Mouse (Mus musculus) heart, embryonic 11.5 days (tissue): ENCODE results near the gene Ttc7. TPM values are rescaled to one million over a fixed set of nuclear protein-coding genes. Genes with fewer than 3 reads are reported as not detected.
"Not testable (repeated sequence)": the region's sequence is repeated elsewhere in the genome, so short reads cannot be mapped to it uniquely, and the experiment has no call there.

ENCODE experiments used
- ATAC-seq: fragments of 200-750 bp; cut with Nextera tagmentation; replicated peaks from 2 replicates; pipeline ENCODE4 v1.8.0; 2017; ENCODE audit warnings: moderate library complexity; ENCODE audit not compliant: insufficient number of reproducible peaks, low FRiP score, low TSS enrichment
- H3K27ac ChIP-seq: fragments of 300-500 bp; sonication (generic); 2 replicates; pipeline ENCODE4 v1.5.1; 2014; ENCODE audit warnings: mild to moderate bottlenecking, low read depth, low read length
- H3K27me3 ChIP-seq: fragments of 300-500 bp; sonication (generic); 2 replicates; pipeline ENCODE4 v1.6.1; 2014; ENCODE audit warnings: mild to moderate bottlenecking, low read length, mixed read lengths; ENCODE audit not compliant: control insufficient read depth, insufficient read depth
- H3K36me3 ChIP-seq: fragments of 300-500 bp; sonication (generic); 2 replicates; pipeline ENCODE4 v1.6.1; 2014; ENCODE audit warnings: mild to moderate bottlenecking, low read length, moderate library complexity, mixed read lengths; ENCODE audit not compliant: control insufficient read depth, insufficient read depth
- H3K4me1 ChIP-seq: fragments of 300-500 bp; sonication (generic); 2 replicates; pipeline ENCODE4 v1.6.1; 2014; ENCODE audit warnings: low read length; ENCODE audit not compliant: control insufficient read depth, insufficient read depth
- H3K4me2 ChIP-seq: fragments of 300-500 bp; sonication (generic); 2 replicates; pipeline ENCODE4 v1.6.1; 2014; ENCODE audit warnings: mild to moderate bottlenecking, moderate library complexity
- H3K4me3 ChIP-seq: fragments of 300-500 bp; sonication (generic); 2 replicates; pipeline ENCODE4 v1.5.1; 2014; ENCODE audit warnings: low read depth, low read length
- H3K9ac ChIP-seq: fragments of 300-500 bp; sonication (generic); 2 replicates; pipeline ENCODE4 v1.6.1; 2014; ENCODE audit warnings: mild to moderate bottlenecking, low read depth, low read length, moderate library complexity
- H3K9me3 ChIP-seq: fragments of 300-500 bp; sonication (generic); replicated peaks from 2 replicates; pipeline ENCODE4 v1.6.1; 2016; ENCODE audit warnings: low read length; ENCODE audit not compliant: control insufficient read depth
- WGBS: fragments of 180-500 bp; shearing (Covaris S2); extraction: QIAGEN DNeasy Blood & Tissue Kit; methylation state at CpG from one replicate; pipeline ENCODE4 v1.1.7; 2014; ENCODE audit not compliant: insufficient replicate concordance; 5-methylcytosine and 5-hydroxymethylcytosine counted together
- polyA plus RNA-seq: library from polyadenylated mRNA; unstranded; fragments of >200 nt; fragmentation: Nextera tagmentation; extraction: Ambion mirVana; gene quantifications from 2 replicates; pipeline ENCODE4 v1.2.1, GENCODE M21; 2014

The Ttc7 gene
- polyA plus RNA-seq, 1 experiment from 2014 or later = 1.9 TPM

- 76% methylated on average over 5 of the region's 5 CpGs for WGBS
- no peak overlapping the region for H3K4me3 ChIP-seq
These were observed 9.1 kb downstream of the Ttc7 start for GRCm38 (mm10) chr17:87291782-87292181.

GRCm38 (mm10) chr17:87293125-87293524 lies 10.4 kb downstream of the Ttc7 start:
- 0 out of 2 replicates have a peak, but pooled peaks cover 4% of the 10 kb centered on the region for H3K4me1 ChIP-seq
- no peak overlapping the region for H3K4me2 ChIP-seq
- WGBS = 76% methylated on average over 5 of the region's 5 CpGs
- ATAC-seq = no peak
- peaks cover 18% of the 10 kb centered on the region for H3K27me3 ChIP-seq
- no peak overlapping the region for H3K27ac ChIP-seq
- no peak overlapping the region for H3K4me3 ChIP-seq
- H3K36me3 ChIP-seq = no peaks in the 10 kb centered on the region
- H3K9ac ChIP-seq = no peak overlapping the region
- no peaks in the 10 kb centered on the region for H3K9me3 ChIP-seq

More at GRCm38 (mm10) chr17:87291782-87292181, 9.1 kb downstream of the Ttc7 start:
- no peak overlapping the region for H3K9ac ChIP-seq
- ATAC-seq = no peak
- H3K36me3 ChIP-seq = no peaks in the 10 kb centered on the region
- no peak overlapping the region for H3K4me2 ChIP-seq
- no peak overlapping the region for H3K27ac ChIP-seq
- 0 out of 2 replicates have a peak, but pooled peaks cover 5% of the 10 kb centered on the region for H3K4me1 ChIP-seq
- no peaks in the 10 kb centered on the region for H3K9me3 ChIP-seq
- H3K27me3 ChIP-seq = peaks cover 31% of the 10 kb centered on the region

DNA sequence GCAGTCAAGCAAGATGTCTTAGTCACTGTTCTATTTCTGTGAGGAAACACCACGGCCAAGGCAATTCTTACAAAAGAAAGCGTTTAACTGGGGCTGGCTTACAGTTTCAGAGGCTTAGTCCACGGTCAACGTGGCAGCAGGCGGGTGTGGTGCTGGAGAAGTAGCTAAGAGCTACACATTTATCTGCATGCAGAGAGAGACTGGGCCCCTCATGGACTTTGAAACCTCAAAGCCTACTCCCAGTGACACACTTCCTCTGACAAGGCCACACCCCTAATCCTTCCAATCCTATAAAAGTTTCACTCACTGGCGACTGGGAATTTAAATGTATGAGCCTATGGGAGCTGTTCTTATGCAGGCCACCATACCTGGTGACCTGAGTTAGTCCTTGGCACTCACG lies 13.1 kb downstream of the Ttc7 start:
- Histone ChIP-seq H3K9me3 (no peaks in the 10 kb centered on the region), H3K27me3 (0 out of 2 replicates have a peak, but pooled peaks cover 3% of the 10 kb centered on the region)
- ATAC-seq = no peak

DNA sequence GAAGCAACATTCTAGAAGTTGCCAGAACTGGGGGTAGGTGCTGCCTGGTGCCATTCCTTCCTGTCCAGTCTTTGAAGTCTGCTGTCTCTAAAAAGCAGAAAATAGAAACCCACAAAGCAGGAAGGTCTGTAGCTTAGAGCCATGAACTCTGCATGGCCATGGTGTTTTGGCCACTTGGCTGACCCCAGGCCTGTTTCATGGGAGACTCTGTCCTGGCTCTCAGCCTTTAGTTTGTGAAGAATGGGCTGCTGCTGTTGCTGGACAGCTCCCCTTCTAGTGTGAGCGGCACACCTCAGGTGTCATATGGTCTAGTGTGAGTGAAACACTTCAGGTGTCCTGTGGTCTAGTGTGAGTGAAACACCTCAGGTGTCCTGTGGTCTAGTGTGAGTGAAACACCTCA lies 14.0 kb downstream of the Ttc7 start:
- not testable (repeated sequence) for ATAC-seq, H3K27ac ChIP-seq, H3K27me3 ChIP-seq, H3K4me3 ChIP-seq, H3K4me2 ChIP-seq, H3K4me1 ChIP-seq, H3K36me3 ChIP-seq, H3K9ac ChIP-seq, H3K9me3 ChIP-seq
- WGBS = 75% methylated on average over 1 of the region's 1 CpGs

More for the DNA sequence above, 13.1 kb downstream of the Ttc7 start:
- no peak overlapping the region for H3K27ac ChIP-seq
- H3K4me3 ChIP-seq = no peak overlapping the region
- H3K9ac ChIP-seq = no peak overlapping the region
- H3K4me1 ChIP-seq = peaks cover 7% of the 10 kb centered on the region
- 72% methylated on average over 7 of the region's 7 CpGs for WGBS
- no peaks in the 10 kb centered on the region for H3K36me3 ChIP-seq
- H3K4me2 ChIP-seq = no peak overlapping the region

DNA sequence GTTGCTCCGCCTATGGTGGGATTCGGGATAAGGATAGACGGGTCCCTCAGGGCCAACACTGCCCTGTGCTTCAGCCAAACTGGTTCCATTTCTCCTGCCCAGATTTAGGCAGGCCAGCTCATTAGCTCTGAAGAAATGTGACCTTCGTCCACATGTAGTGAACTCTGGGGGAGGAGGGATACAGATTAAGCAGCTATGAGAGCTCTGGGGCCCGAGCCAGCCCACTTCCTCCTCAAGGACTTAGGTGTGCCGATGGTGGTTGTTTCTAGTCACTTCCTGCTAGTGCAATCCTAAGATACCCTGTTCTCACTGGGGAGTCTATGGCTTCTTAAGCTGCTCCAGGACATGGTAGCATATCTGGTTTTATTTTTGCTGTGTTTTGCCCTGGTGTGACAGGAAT lies 16.3 kb downstream of the Ttc7 start:
- Histone ChIP-seq H3K9me3 (no peaks in the 10 kb centered on the region), H3K4me2 (no peak overlapping the region), H3K36me3 (no peaks in the 10 kb centered on the region), H3K27ac (no peak overlapping the region), H3K9ac (no peak overlapping the region), H3K27me3 (no peaks in the 10 kb centered on the region), H3K4me3 (no peak overlapping the region), H3K4me1 (peaks cover 7% of the 10 kb centered on the region)
- ATAC-seq = no peak
- WGBS = 58% methylated on average over 6 of the region's 6 CpGs

GRCm38 (mm10) chr17:87300340-87300739 lies 17.7 kb downstream of the Ttc7 start:
- WGBS = 85% methylated on average over 10 of the region's 10 CpGs
- no peak overlapping the region for H3K4me2 ChIP-seq
- ATAC-seq = no peak
- H3K9me3 ChIP-seq = no peaks in the 10 kb centered on the region
- H3K9ac ChIP-seq = no peak overlapping the region
- peaks cover 7% of the 10 kb centered on the region for H3K4me1 ChIP-seq
- H3K4me3 ChIP-seq = no peak overlapping the region
- no peak overlapping the region for H3K27ac ChIP-seq
- H3K27me3 ChIP-seq = no peaks in the 10 kb centered on the region
- H3K36me3 ChIP-seq = no peaks in the 10 kb centered on the region

GRCm38 (mm10) chr17:87301607-87302006 lies 18.9 kb downstream of the Ttc7 start:
- not testable (repeated sequence) for H3K9ac ChIP-seq, H3K27me3 ChIP-seq, H3K4me3 ChIP-seq, H3K36me3 ChIP-seq, H3K4me1 ChIP-seq, H3K27ac ChIP-seq, H3K4me2 ChIP-seq, H3K9me3 ChIP-seq, ATAC-seq
- 90% methylated on average over 9 of the region's 9 CpGs for WGBS

GRCm38 (mm10) chr17:87302014-87302794 lies 19.5 kb downstream of the Ttc7 start:
- H3K9ac ChIP-seq = no peak overlapping the region
- H3K4me1 ChIP-seq = peaks cover 7% of the 10 kb centered on the region
- no peak overlapping the region; the same call in 1 of the 2 replicates for H3K27ac ChIP-seq
- ATAC-seq = no peak
- H3K4me3 ChIP-seq = no peak overlapping the region
- H3K4me2 ChIP-seq = no peak overlapping the region
- H3K36me3 ChIP-seq = no peaks in the 10 kb centered on the region
- WGBS = 51% methylated on average over 13 of the region's 13 CpGs
- H3K27me3 ChIP-seq = no peaks in the 10 kb centered on the region
- H3K9me3 ChIP-seq = no peaks in the 10 kb centered on the region
